Mouse (Mus musculus) cerebellum, adult 2 months (tissue): ENCODE results near the gene Col26a1.

Experiments
- CTCF ChIP-seq: fragments of 200-500 bp; IDR thresholded peaks from 2 replicates; pipeline ENCODE4 v1.5.1; 2011; ENCODE audit warnings: low read depth, mild to moderate bottlenecking, control low read depth, low read length, moderate library complexity, borderline replicate concordance; ENCODE audit not compliant: insufficient read depth
- POLR2A ChIP-seq: fragments of 200-500 bp; IDR thresholded peaks from 2 replicates; pipeline ENCODE4 v1.6.1; 2011; ENCODE audit warnings: low read length, control low read depth, borderline replicate concordance; ENCODE audit not compliant: insufficient read depth

- no peak for TF ChIP-seq CTCF
- no peak for TF ChIP-seq POLR2A
Measured at GRCm38 (mm10) chr5:136862806-136863205, 20.2 kb downstream of the Col26a1 start.
